Mouse (Mus musculus): Measurements from ENCODE around the gene Cabp4.

Gene Cabp4

DNA sequence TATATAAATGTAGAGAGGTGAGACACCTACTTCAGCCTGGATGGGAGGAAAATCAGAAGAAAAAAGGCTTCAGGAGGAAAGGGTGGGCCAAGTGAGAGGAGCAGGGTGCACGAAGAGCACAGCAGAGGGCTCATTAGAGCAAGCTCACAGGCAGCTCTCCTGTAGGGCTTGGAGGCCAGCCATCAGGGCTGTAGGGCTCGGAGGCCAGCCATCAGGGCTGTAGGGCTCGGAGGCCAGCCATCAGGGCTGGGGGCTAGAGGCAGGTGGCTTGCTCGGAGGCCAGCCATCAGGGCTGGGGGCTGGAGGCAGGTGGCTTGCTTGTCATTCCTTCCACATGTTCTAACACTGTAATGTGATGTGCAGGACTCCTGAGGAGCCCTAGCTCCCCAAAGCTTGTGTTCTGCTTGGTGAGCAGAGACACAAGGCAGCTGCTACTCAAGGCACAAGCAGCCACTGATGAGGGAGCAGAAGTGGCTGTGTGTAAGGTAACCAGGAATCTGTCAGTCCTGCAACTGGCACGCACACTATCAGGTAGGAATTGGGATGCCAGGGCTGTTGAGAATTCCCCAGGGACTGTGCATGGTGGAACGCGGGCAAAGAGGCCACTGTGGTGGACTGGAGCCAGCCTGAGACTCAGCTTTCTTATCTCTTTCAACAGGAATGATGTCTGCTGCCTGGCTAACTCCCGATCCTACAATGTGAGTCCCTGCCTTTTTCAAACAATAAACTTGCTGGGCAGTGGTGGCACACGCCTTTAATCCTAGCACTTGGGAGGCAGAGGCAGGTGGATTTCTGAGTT lies 23.0 kb upstream of the Cabp4 start:
- in situ Hi-C loops (cut with MboI, MseI) = no loop called here

DNA sequence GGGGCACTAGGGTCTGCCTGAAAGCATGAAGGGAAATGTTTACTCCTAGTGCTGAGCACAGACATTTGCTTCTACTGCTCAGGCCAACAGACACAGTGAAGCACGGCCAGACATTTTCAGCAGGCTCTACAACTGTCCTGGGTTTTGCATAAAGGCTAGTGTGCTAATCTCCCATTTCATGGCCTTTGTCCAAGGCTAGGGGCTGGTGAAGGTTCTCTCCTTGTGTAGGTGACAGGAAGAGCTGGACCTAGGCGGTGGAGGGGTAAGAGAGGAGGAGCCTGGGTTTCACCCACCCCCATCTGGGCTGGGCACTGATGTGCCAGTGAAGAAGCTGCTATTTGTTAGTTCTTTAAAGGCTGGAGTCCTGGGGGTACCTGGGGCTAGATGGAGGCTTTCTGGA lies 20.9 kb upstream of the Cabp4 start:
- in situ Hi-C loops (cut with MboI, MseI) = no loop called here

DNA sequence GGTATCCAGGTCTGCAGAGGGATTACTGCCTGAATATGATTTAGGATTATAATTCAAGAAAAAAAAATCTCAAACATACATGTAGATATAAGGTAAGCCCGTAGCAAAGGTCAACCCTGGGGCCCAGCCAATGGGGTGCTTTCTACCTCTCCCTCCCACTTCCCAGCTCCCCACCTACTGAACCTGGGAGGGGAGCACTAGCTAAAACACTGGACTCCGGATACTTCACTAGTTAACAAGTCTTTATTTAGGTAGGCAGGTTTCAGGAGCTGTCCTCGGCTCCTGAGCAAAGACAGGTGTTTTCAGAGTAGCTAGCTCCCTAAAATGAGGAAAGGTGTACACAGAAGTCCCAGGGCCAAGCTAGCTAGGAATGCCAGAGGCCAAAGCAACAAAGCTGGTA lies 20.3 kb upstream of the Cabp4 start:
- in situ Hi-C loops (cut with MboI, MseI) = no loop called here

DNA sequence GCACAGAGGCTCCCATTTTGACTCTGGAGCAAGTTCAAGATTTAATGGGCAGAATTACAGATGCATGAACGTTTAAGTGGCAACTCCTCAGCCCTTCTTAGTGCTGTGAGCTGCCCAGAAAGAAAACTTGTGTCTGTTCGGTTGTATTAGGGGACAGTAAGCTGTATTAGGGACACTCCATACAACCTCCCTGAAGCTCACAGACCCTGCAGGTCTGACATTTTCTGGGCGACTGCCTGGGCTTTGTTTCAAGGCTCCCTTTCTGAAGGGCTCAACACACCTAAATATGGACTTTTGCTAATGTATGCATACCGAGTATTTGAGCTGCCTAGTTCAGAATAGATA lies 19.7 kb upstream of the Cabp4 start:
- in situ Hi-C loops (cut with MboI, MseI) = no loop called here

DNA sequence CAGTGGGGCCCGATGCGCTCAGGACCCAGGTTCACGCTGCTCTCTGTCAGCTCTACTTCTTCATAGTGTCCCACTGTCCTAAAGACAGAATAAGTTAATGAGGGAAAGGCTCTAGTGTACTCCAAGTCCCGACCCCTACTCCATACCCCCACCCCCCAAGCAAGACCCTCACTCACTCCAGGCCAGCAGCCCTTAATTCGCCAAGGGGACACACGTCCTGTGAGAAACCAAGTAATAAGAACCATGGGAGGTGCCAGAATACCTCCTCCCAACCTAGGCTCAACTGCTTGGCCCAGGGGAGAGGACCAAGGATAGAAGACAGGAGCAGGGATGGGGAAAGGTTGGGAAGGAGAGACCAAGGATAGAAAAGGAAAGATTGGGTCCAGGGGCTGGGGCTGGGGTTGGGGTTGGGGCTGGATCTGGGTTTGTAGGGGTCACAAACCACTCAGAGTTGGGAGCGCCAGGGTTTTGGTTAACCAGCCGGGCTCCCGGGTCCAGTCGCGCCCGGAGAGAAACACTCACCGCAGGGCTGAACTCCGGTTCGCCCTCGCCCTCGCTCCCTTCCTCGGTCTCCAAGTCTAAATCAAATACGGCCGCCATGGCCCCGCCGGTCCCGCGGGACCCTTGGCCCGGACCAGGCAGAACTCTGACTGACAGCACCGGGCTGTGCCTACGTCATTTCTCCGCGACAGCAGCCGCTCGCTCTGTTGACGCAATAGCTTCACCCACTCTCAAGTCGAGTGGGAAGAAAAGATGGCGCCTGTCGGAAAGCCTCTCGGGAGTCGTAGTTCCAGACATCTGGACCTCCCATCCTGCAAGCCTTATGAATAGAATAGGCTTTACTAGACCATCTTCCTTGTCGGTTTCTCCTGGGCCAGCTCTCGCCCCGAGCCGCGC lies 19.1 kb upstream of the Cabp4 start, which contains the start of gene Rps6kb2:
TSS of gene Rps6kb2 (minus strand) at position 709 of the 897 bp plus-strand sequence.
- in situ Hi-C loops (cut with MboI, MseI) = no loop called here

DNA sequence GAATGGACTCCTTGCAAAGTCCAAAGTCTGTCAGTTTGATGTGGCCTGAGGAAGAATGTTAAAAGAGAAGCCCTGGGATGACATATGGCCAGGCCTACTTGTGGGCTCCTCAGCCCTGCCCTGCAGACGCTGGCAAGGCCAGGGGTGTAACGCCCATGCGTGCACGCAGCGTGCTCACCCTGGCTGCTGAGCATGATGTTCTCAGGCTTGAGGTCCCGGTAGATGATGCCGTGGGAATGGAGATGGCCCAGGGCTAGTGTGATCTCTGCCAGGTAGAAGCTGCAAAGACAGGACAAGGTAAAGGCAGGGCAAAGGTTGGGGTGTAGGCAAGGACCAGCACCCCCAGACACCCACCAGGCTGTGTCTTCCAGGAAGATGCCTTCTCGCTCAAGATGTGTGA lies 15.2 kb upstream of the Cabp4 start:
- in situ Hi-C loops (cut with MboI, MseI) = no loop called here

DNA sequence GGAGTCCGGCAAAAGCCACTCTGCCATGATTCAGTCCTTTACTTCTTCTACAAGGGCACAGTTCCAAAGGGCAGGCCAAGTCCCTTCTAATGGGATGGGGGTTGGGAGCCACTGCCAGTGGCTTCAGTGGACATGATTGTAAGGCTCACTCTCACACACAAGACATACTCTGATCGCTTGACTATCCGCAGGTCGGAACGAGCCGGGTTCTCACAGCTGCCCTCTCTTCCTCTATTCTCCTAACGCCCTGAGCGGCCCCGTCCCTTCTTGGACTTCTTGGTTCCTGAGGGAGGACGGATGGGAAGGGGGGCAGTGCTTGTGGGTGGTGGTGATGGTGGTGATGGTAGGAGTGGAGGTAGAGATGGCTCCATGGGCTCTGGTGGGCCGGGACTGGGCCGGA lies 12.9 kb upstream of the Cabp4 start:
- in situ Hi-C loops (cut with MboI, MseI) = no loop called here

DNA sequence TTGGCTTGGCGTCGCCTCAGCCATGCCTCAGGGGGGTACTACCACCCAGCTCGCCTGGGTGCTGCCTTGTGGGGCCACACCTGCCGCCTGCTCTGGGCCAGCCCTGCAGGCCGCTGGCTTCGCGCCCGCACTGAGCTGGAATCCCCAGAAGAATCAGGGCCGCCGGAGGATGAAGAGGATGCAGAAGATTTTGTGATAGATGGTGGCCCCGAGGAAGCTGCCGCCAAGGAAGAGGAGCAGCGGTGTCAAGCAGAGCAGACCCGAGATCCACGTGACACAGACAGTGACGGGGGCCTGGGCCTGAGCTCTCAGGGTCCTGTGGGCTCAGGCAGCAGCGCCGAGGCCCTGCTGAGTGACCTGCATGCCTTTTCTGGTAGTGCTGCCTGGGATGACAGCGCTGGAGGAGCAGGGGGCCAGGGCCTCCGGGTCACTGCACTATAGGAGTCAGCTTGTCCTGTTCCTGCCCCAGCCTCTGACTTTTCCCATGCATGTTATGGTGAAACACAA lies 12.3 kb upstream of the Cabp4 start:
- in situ Hi-C loops (cut with MboI, MseI) = no loop called here

DNA sequence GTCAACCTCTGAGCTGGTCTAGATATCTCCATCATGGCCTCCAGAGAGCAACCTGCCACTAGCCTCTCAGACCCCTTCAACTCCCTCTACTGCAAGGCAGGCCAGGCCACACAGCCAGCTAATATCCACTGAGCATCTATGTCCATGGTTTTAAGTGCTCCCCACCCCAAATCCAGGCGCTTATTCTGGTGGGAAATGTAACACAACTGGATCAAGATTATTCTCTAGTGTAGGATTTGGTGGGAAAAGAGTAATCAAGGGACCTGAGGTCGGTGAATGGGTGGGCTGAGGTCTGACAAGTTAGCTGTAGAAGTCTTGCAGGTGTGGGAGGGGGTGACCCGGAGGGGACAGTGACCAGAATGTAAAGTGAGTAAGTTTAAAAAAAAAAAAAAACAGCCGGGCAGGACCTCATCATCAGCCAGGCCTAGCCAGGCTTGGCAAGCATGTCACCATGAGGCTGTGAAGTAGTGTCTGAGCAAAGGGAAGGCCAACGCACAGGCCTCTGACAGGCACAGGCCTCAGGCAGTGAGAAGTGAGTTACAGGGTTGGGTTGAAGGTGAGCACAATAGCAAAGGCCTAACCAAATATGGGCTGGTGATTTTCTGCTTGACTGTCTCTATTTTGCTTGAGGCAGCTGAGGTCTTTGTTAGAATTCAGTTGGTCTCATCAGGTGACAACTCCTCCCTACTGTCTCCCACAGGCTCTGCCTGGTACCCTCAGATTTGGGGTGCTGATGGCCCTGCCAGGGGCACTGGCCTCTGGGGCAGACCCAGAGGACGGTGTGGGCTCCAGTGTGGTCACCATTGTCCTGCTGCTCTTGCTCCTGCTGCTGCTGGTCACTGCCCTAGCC lies 11.6 kb upstream of the Cabp4 start:
- in situ Hi-C loops (cut with MboI, MseI) = no loop called here

DNA sequence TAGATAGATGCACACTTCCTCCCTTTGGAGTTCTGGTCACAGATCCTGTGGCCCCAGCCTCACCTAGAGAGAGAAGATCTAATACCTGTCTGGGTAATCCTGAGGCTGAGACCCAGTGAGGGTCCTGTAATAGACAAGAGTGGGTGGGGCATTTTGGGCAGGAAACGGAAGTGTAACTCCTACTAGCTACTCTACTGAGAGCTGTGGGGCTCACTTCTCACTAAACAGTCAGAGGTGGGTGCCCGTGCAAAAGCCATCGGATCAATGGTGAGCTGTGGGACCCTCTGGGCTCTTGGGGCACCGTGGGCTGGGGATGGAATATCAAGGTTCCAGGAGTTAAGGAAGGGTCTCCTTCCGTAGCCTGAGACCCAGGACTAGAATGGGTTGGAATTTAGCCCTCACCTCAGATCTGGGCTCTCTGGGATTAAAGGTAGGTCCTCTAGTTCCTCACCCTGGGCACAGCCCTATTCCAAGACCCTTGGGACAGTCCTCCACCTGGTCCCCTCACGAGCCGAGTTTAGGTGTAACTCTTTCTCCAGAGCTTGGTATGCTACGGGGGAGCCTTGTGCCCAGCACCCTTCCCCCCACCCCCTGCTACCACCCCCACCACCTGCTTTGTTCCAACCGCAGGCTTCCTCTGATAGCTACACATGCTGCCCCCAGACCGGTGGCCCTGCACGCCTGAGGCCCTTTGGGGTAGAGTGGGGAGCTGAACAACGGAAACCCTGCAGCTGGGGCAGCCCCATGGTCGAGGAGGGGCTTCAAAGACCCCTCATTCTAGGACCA lies 10.8 kb upstream of the Cabp4 start:
- in situ Hi-C loops (cut with MboI, MseI) = no loop called here

DNA sequence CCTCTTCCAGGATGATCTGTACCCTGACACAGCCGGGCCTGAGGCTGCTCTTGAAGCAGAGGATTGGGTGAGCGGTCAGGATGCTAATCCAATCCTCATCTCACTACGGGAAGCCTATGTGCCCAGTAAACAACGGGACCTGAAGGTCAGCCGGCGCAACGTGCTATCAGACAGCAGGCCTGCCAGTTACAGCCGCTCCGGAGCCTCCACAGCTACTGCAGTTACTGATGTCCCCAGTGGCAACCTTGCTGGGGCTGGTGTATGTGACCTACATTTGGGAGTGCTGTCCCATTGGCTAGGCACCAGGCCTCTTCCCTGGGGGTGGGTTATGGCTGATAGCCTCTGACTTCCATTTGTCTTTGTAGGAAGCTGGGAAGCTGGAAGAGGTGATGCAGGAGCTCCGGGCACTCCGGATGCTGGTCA lies 9.4 kb upstream of the Cabp4 start, which contains the start of gene Ptprcap:
TSS of gene Ptprcap (plus strand) at position 373 of the 423 bp plus-strand sequence.
- in situ Hi-C loops (cut with MboI, MseI) = no loop called here

DNA sequence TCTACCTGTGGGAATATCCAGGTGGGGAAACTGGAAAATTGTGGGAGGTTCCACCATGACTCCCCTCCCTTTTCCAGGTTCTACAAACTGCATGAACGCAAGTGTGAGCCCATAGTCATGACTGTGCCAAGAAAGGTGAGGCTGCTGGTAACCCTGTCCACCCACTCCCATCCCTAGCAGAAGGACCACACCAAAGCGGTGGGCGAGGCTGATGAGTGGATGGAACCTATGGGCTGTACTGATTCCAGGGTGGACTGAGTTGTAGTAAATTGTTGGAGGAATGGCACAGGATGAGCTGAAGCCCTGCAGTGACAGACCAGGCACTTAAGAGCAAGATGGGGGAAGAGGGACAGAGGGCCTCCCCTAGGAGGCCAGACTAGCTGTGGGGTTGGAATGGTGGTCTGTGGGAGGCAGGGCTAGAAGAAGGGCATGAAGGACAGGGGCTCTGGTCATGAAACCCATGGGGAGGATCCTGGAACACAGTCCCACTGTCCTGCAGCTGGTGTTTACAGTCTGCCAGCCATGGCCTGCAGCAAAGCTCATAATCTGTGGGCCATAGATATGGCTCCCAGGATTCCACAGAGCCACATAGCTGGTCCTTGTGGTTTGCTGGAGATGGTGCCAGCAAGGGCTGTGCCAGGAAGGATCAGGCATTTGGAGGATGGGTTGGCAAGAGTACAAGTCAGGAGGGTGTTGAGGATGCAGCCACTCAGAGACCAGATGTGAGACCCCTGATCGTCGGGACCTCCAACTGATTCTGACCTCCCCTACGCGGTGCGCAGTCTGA lies 8.8 kb upstream of the Cabp4 start:
- in situ Hi-C loops (cut with MboI, MseI) = no loop called here

DNA sequence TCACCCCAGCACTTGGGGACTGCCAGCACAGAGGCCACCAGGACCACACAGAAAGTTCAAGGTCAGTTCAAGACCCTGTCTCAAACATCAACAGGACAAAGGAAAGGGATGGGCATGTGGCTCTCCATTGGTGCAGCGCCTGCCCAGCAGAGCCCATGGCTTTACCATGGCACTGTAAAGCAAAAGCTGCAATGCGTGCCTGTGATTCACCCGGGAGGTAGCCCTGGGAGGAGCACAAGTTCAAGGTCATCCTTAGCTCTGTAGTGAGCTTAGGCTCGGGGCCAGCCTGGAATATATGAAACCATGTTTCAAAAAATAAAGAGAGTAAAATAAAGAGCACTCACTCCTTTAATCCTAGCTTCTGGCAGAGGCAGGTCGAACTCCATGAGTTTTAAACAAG lies 8.1 kb upstream of the Cabp4 start:
- in situ Hi-C loops (cut with MboI, MseI) = no loop called here

DNA sequence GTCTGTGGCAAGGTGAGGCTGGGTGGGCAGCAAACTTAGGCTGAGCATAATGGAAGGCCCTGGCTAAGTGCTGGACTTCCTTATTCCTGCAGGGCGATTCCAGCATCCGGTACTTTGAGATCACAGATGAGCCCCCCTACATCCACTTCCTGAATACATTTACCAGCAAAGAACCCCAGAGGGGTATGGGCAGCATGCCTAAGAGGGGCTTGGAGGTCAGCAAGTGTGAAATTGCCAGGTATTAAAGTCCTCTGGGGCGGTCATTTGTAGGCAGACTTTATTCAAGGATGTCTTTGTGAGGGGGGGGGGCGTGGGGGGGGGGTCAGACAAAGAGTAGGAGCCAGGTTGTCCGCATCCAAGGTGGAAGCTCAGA lies 7.6 kb upstream of the Cabp4 start:
- in situ Hi-C loops (cut with MboI, MseI) = no loop called here

DNA sequence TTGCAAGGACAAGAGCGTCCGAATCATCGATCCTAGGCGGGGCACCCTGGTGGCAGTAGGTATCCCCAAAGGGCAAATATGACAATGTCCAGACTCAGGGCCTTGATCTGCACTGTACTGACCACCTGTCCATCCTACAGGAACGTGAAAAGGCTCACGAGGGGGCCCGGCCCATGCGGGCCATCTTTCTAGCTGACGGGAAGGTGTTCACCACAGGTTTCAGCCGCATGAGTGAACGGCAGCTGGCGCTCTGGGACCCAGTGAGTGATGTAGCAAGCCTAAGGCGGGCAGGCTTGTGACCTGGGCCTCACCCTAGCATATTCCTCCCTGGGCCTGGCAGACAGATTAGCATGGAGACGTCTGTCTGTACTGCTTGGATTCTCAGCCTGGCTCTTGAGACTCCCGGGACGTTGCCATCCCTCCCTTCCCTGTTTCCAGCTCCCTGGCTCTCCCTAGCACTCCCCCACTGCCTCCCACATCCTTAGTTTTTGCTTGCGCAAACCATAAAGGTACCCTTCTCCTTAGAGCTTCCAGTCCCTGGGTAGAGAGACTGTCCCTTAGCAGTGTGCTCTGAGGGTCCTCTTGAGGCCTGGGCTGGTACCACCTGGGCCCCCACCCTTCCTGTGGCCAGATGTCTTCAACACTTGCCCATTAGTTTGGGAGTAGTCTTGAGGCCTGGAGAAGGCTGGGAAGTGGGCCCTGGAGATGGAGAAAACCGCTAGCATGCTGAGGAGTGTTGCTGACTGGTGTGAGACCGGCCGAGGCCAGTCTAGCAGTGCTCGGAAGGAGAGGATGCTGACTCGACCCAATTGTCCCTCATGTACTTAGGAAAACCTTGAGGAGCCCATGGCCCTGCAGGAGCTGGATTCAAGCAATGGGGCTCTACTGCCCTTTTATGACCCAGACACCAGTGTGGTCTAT lies 7.0 kb upstream of the Cabp4 start:
- in situ Hi-C loops (cut with MboI, MseI) = no loop called here

DNA sequence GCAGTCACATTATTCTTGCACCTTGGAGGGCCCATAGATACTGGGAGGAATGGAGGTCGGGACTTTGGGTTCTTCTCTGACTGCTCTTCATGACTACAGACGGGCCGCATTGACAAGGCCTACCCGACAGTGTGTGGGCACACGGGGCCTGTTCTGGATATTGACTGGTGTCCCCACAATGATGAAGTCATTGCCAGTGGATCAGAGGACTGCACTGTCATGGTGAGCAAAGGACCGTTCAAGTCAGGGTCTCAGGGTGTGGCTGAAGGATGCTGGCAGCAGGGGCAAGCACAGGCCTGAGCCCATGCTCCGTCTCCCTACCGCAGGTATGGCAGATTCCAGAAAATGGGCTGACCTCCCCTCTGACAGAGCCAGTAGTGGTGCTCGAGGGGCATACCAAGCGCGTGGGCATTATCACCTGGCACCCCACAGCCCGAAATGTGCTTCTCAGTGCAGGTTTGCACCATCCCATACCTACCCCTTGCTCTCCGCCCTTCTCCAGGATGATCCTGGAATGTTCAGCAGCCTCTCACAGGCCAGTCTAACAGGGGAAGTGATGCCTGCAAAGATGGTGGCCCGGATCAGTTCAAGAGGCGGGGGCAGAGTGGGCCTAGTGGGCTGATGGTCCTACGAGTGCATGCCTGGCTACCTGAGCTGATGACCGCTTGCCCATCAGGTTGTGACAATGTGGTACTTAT lies 6.1 kb upstream of the Cabp4 start:
- in situ Hi-C loops (cut with MboI, MseI) = no loop called here

DNA sequence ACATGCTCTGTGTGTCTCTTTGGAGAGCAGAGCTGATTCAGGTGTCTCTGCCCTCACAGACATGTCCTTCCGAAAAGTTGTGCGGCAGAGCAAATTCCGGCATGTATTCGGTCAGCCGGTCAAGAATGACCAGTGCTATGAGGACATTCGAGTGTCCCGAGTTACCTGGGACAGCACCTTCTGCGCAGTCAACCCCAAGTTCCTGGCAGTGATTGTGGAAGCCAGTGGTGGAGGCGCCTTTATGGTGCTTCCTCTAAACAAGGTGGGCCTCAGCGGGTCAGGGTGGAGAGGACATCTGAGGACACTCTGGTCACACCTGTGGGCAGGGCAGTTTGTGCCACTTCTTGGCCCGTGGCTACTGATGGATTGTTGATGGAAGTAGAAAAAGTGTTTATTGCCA lies 5.5 kb upstream of the Cabp4 start:
- in situ Hi-C loops (cut with MboI, MseI) = no loop called here

DNA sequence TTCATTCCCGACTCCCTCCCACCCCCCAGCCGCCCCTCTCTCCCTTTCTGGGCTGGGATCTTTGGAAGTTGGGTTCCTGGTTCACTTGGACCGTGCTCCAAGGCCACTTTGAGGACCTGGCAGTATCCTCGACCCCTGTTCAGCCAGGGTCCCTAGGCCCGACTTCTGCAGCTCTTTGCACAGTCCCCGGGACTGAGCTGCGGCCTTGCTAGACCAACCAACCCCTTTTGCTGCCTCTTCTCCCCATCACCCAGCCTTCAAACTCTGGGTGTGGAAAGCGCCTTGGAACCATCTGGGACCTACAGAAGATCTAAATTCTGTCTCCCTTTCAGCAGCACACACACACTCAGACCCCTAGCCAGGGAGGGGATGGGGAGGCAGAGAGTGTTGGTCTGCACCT lies 5.0 kb upstream of the Cabp4 start:
- in situ Hi-C loops (cut with MboI, MseI) = no loop called here

DNA sequence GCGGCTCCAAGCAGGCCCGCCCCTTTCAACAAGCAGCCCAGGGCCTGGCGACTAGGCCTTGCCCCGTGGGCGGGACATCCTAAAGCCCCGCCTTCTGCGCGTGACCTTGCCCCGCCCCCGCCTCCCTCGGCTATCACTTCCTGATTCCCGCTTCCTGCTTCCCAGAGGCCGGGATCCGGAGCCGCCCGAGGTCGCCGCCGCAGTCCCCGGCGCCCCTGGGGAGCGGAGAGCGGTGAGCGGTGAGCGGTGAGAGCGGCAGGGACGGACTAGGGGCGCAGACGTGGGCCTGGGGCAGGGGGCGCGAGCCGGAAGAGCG lies 4.6 kb upstream of the Cabp4 start, which contains the start of gene Coro1b:
TSS of gene Coro1b (plus strand) at position 129 of the 316 bp plus-strand sequence.
- in situ Hi-C loops (cut with MboI, MseI) = no loop called here

Data from T-helper 1 cell (primary cell).